10 mouse cellular contexts compared by ENCODE assay signal in genomic region chr3:117061831-117062230, GRCm38 (mm10).
DNase-seq lines count a peak whose midpoint lies in the region; ATAC-seq and TF ChIP-seq lines count a peak whose summit lies in the region.
"Had no signal": no experiment of that assay in that cellular context is flagged by ENCODE, and none has a peak within 500 bp of the region (broad histone marks: within the 10 kb centered on the region; RNA-seq: fewer than 3 reads in every experiment).

No protein-coding gene starts in this region.

- H3K9me3 ChIP-seq in midbrain, embryonic 11.5 days (ENCODE audit: control insufficient read depth, low read length), result no peaks in the 10 kb centered on the region
- no peaks in the 10 kb centered on the region for H3K9me3 ChIP-seq in midbrain, embryonic 15.5 days
- no peaks in the 10 kb centered on the region for H3K9me3 ChIP-seq in stomach, postnatal 0 days (ENCODE audit: control insufficient read depth, low read length)
- H3K9me3 ChIP-seq: stomach, embryonic 15.5 days had no signal

- peak; percentile 18 for DNase-seq in gastrocnemius, postnatal 10 days
- no peak for DNase-seq in gastrocnemius, postnatal 14 days
- DNase-seq in midbrain, embryonic 11.5 days (ENCODE audit: low spot score, missing footprints), result no peak
- peak; percentile 16 for DNase-seq in embryo, embryonic 11 days
- no peak for DNase-seq in stomach, postnatal 0 days (ENCODE audit: low spot score)
- no peak for DNase-seq in spleen, adult 12 weeks (ENCODE audit: low spot score)
- DNase-seq in right cerebral cortex, adult 18-20 months, result no peak

- 75% methylated on average over 1 of the region's 1 CpGs for WGBS in midbrain, embryonic 11.5 days
- WGBS in midbrain, embryonic 15.5 days, result 86% methylated on average over 1 of the region's 1 CpGs
- WGBS in stomach, postnatal 0 days, result 70% methylated on average over 1 of the region's 1 CpGs

- no peak overlapping the region for H3K4me3 ChIP-seq in midbrain, embryonic 11.5 days (ENCODE audit: low read depth, low read length)
- no peak overlapping the region for H3K4me3 ChIP-seq in midbrain, embryonic 15.5 days
- H3K4me3 ChIP-seq in stomach, postnatal 0 days (ENCODE audit: low read depth, low read length), result no peak overlapping the region
- H3K4me3 ChIP-seq: myocyte; stomach, embryonic 15.5 days had no signal

- TF ChIP-seq CTCF in stomach, postnatal 0 days (IDR thresholded peaks at IDR 0.05; ENCODE audit: low read depth), result peak; percentile 66

- no peaks in the 10 kb centered on the region for H3K4me1 ChIP-seq in midbrain, embryonic 11.5 days (ENCODE audit: control insufficient read depth, insufficient read depth, low read length)
- no peaks in the 10 kb centered on the region for H3K4me1 ChIP-seq in midbrain, embryonic 15.5 days
- H3K4me1 ChIP-seq in stomach, postnatal 0 days (replicated peaks; ENCODE audit: control insufficient read depth, insufficient read depth), result no peaks in the 10 kb centered on the region
- H3K4me1 ChIP-seq: stomach, embryonic 15.5 days had no signal

- intact Hi-C loops in gastrocnemius, postnatal 14 days (cut with DNase I; ENCODE audit: low total_unique reads), result loop anchor here (10.0 kb wide), 1 partner anchor 147 kb away; no protein-coding TSS in a partner anchor

- TF ChIP-seq EP300 in stomach, postnatal 0 days (optimal IDR thresholded peaks at IDR 0.05), result no peak

- peak; percentile 35; the same call in 1 of the 2 replicates for ATAC-seq in midbrain, embryonic 11.5 days (ENCODE audit: low FRiP score)
- ATAC-seq in midbrain, embryonic 15.5 days (replicated peaks), result no peak
- ATAC-seq in stomach, postnatal 0 days (ENCODE audit: low FRiP score, low TSS enrichment), result no peak

- no peaks in the 10 kb centered on the region for H3K36me3 ChIP-seq in midbrain, embryonic 11.5 days (ENCODE audit: control insufficient read depth, insufficient read depth, low read length)
- H3K36me3 ChIP-seq in midbrain, embryonic 15.5 days (replicated peaks), result no peaks in the 10 kb centered on the region
- H3K36me3 ChIP-seq in stomach, postnatal 0 days (ENCODE audit: control insufficient read depth, insufficient read depth, low read length), result no peaks in the 10 kb centered on the region
- H3K36me3 ChIP-seq: stomach, embryonic 15.5 days had no signal

- no peak overlapping the region for H3K9ac ChIP-seq in midbrain, embryonic 11.5 days (ENCODE audit: low read length)
- H3K9ac ChIP-seq in midbrain, embryonic 15.5 days, result no peak overlapping the region
- H3K9ac ChIP-seq in stomach, postnatal 0 days (ENCODE audit: low read length), result no peak overlapping the region
- H3K9ac ChIP-seq: stomach, embryonic 15.5 days had no signal

- H3K4me2 ChIP-seq in midbrain, embryonic 11.5 days, result no peak overlapping the region
- H3K4me2 ChIP-seq in midbrain, embryonic 15.5 days, result no peak overlapping the region
- no peak overlapping the region for H3K4me2 ChIP-seq in stomach, postnatal 0 days (replicated peaks; ENCODE audit: low read depth)
- H3K4me2 ChIP-seq: stomach, embryonic 15.5 days had no signal

- no peaks in the 10 kb centered on the region for H3K27me3 ChIP-seq in midbrain, embryonic 11.5 days (ENCODE audit: control insufficient read depth, insufficient read depth, low read length)
- H3K27me3 ChIP-seq in midbrain, embryonic 15.5 days (replicated peaks), result no peaks in the 10 kb centered on the region
- no peaks in the 10 kb centered on the region for H3K27me3 ChIP-seq in stomach, postnatal 0 days (ENCODE audit: control insufficient read depth, insufficient read depth, low read length)
- H3K27me3 ChIP-seq: stomach, embryonic 15.5 days had no signal

- H3K27ac ChIP-seq in midbrain, embryonic 11.5 days (ENCODE audit: low read depth, low read length), result no peak overlapping the region
- no peak overlapping the region for H3K27ac ChIP-seq in midbrain, embryonic 15.5 days
- no peak overlapping the region for H3K27ac ChIP-seq in stomach, postnatal 0 days (replicated peaks)
- H3K27ac ChIP-seq: stomach, embryonic 15.5 days had no signal

Comparison
In these comparisons a context has a peak if more than half of its experiments do, and no peak if none do; other contexts are left out.
1. DNase-seq: peak in gastrocnemius, postnatal 10 days (single experiment) and embryo, embryonic 11 days (single experiment); none in gastrocnemius, postnatal 14 days (single experiment), midbrain, embryonic 11.5 days (single experiment), stomach, postnatal 0 days (single experiment), spleen, adult 12 weeks (single experiment) and right cerebral cortex, adult 18-20 months (single experiment).